Mouse (Mus musculus) MEL (cell line): ENCODE measurements around the gene Arfgap2. TPM values are rescaled to one million over a fixed set of nuclear protein-coding genes. Genes with fewer than 3 reads are reported as not detected.

ENCODE experiments used
- DNase-seq: peaks from one replicate; pipeline ENCODE4 v3.0.0; 2011; ENCODE audit warnings: low read depth, low spot score
- H3K27ac ChIP-seq: 2 replicates; pipeline ENCODE4 v1.5.1; 2012; ENCODE audit warnings: low read depth, mild to moderate bottlenecking, control low read depth, low read length, moderate library complexity; ENCODE audit not compliant: control insufficient read depth
- H3K27me3 ChIP-seq, 2 experiments: fragments of 150-350 bp in 1 of 2; sonication (generic) in 1 of 2; 2 replicates each; pipeline ENCODE4 v1.6.1; 2012; ENCODE audit warnings: low read length in 2 of 2, mild to moderate bottlenecking in 2 of 2, improper control_type of control experiment in 1 of 2, moderate library complexity in 1 of 2; ENCODE audit not compliant: insufficient read depth in 2 of 2, control insufficient read depth in 1 of 2
- H3K36me3 ChIP-seq, 2 experiments: 2 replicates each; pipeline ENCODE4 v1.6.1; 2012 to 2014; ENCODE audit warnings: low read length in 2 of 2, improper control_type of control experiment in 1 of 2, inconsistent platforms in 1 of 2, mild to moderate bottlenecking in 1 of 2; ENCODE audit not compliant: insufficient read depth in 2 of 2, control insufficient read depth in 1 of 2
- H3K4me1 ChIP-seq, 2 experiments: fragments of 150-350 bp in 1 of 2; sonication (generic) in 1 of 2; 2 replicates each; pipeline ENCODE4 v1.6.1; 2012; ENCODE audit warnings: low read length in 2 of 2, improper control_type of control experiment in 1 of 2, mild to moderate bottlenecking in 1 of 2; ENCODE audit not compliant: insufficient read depth in 2 of 2, control insufficient read depth in 1 of 2
- H3K4me3 ChIP-seq, 2 experiments: fragments of 150-350 bp in 1 of 2; sonication (generic) in 1 of 2; 2 replicates each; pipeline ENCODE4 v1.5.1; 2012; ENCODE audit warnings: low read depth in 2 of 2, low read length in 2 of 2, mild to moderate bottlenecking in 2 of 2, moderate library complexity in 2 of 2, control low read depth in 1 of 2, improper control_type of control experiment in 1 of 2; ENCODE audit not compliant: control insufficient read depth in 1 of 2, insufficient read depth in 1 of 2
- H3K79me2 ChIP-seq: 2 replicates; pipeline ENCODE4 v1.6.1; 2012; ENCODE audit warnings: mild to moderate bottlenecking, low read length, moderate library complexity; ENCODE audit not compliant: control insufficient read depth, poor library complexity, insufficient read depth
- H3K9ac ChIP-seq: 2 replicates; pipeline ENCODE4 v1.6.1; 2012; ENCODE audit warnings: low read depth, mild to moderate bottlenecking, control low read depth, low read length, moderate library complexity; ENCODE audit not compliant: control insufficient read depth, poor library complexity, severe bottlenecking
- H3K9me3 ChIP-seq: fragments of 150-350 bp; sonication (generic); replicated peaks from 2 replicates; pipeline ENCODE4 v1.6.1; 2012; ENCODE audit warnings: mild to moderate bottlenecking, low read length, improper control_type of control experiment, moderate library complexity; ENCODE audit not compliant: insufficient read depth
- BHLHE40 ChIP-seq: IDR thresholded peaks from 2 replicates; pipeline ENCODE4 v1.6.1; 2012; ENCODE audit warnings: low read depth, mild to moderate bottlenecking, inconsistent platforms, low read length, improper control_type of control experiment, borderline replicate concordance
- CTCF ChIP-seq, 3 experiments: IDR thresholded peaks in 2 of 3; conservative IDR thresholded peaks in 1 of 3; 2 replicates each; pipeline ENCODE4 v1.5.1; 2011 to 2012; ENCODE audit warnings: low read length in 3 of 3, low read depth in 2 of 3, mild to moderate bottlenecking in 2 of 3, improper control_type of control experiment in 1 of 3, inconsistent platforms in 1 of 3, mixed read lengths in 1 of 3, moderate library complexity in 1 of 3; ENCODE audit not compliant: control insufficient read depth in 1 of 3, insufficient read depth in 1 of 3, poor library complexity in 1 of 3, severe bottlenecking in 1 of 3
- E2F4 ChIP-seq: IDR thresholded peaks from 2 replicates; pipeline ENCODE4 v1.6.1; 2011; ENCODE audit warnings: low read depth, low read length, improper control_type of control experiment, borderline replicate concordance
- EP300 ChIP-seq, 2 experiments: IDR thresholded peaks; 2 replicates each; pipeline ENCODE4 v1.6.1; 2011; ENCODE audit warnings: improper control_type of control experiment in 2 of 2, low read length in 2 of 2, low read depth in 1 of 2, mild to moderate bottlenecking in 1 of 2
- GATA1 ChIP-seq: IDR thresholded peaks from 2 replicates; pipeline ENCODE4 v1.6.1; 2011; ENCODE audit warnings: low read depth, low read length, improper control_type of control experiment
- HCFC1 ChIP-seq: IDR thresholded peaks from 2 replicates; pipeline ENCODE4 v1.6.1; 2012; ENCODE audit warnings: low read depth, mild to moderate bottlenecking, inconsistent platforms, low read length, improper control_type of control experiment, moderate library complexity
- JUND ChIP-seq: IDR thresholded peaks from 2 replicates; pipeline ENCODE4 v1.6.1; 2011; ENCODE audit warnings: low read depth, mild to moderate bottlenecking, improper control_type of control experiment, low read length
- MEF2A ChIP-seq: IDR thresholded peaks from 2 replicates; pipeline ENCODE4 v1.6.1; 2014; ENCODE audit warnings: low read depth, mild to moderate bottlenecking, inconsistent platforms, low read length, improper control_type of control experiment; ENCODE audit not compliant: poor library complexity, insufficient replicate concordance, severe bottlenecking; ENCODE audit errors: extremely low read depth
- MXI1 ChIP-seq: IDR thresholded peaks from 2 replicates; pipeline ENCODE4 v1.6.1; 2011; ENCODE audit warnings: mild to moderate bottlenecking, low read depth, low read length, improper control_type of control experiment
- MYB ChIP-seq: IDR thresholded peaks from 2 replicates; pipeline ENCODE4 v1.6.1; 2011; ENCODE audit warnings: mild to moderate bottlenecking, low read depth, low read length, improper control_type of control experiment
- MYC ChIP-seq: IDR thresholded peaks from 2 replicates; pipeline ENCODE4 v1.6.1; 2011; ENCODE audit warnings: low read depth, mild to moderate bottlenecking, low read length, improper control_type of control experiment, moderate library complexity
- NELFE ChIP-seq: IDR thresholded peaks from 2 replicates; pipeline ENCODE4 v1.6.1; 2011; ENCODE audit warnings: low read depth, low read length, improper control_type of control experiment
- POLR2A ChIP-seq, 2 experiments: IDR thresholded peaks; 2 replicates each; pipeline ENCODE4 v1.6.1; 2011 to 2012; ENCODE audit warnings: low read length in 2 of 2, mild to moderate bottlenecking in 2 of 2, control low read depth in 1 of 2, improper control_type of control experiment in 1 of 2, low read depth in 1 of 2, moderate library complexity in 1 of 2; ENCODE audit not compliant: control insufficient read depth in 1 of 2, insufficient read depth in 1 of 2, poor library complexity in 1 of 2
- RAD21 ChIP-seq: IDR thresholded peaks from 2 replicates; pipeline ENCODE4 v1.6.1; 2011; ENCODE audit warnings: mild to moderate bottlenecking, low read depth, low read length, improper control_type of control experiment
- RCOR1 ChIP-seq: IDR thresholded peaks from 2 replicates; pipeline ENCODE4 v1.6.1; 2012; ENCODE audit warnings: low read depth, mild to moderate bottlenecking, inconsistent platforms, low read length, improper control_type of control experiment
- SMC3 ChIP-seq: IDR thresholded peaks from 2 replicates; pipeline ENCODE4 v1.6.1; 2011; ENCODE audit warnings: low read depth, low read length, improper control_type of control experiment
- TAL1 ChIP-seq: IDR thresholded peaks from 2 replicates; pipeline ENCODE4 v1.6.1; 2012; ENCODE audit warnings: mild to moderate bottlenecking, inconsistent platforms, low read length, moderate library complexity, mixed read lengths
- TCF12 ChIP-seq: IDR thresholded peaks from 2 replicates; pipeline ENCODE4 v1.6.1; 2014; ENCODE audit warnings: low read depth, mild to moderate bottlenecking, inconsistent platforms, low read length, improper control_type of control experiment, moderate library complexity
- UBTF ChIP-seq: IDR thresholded peaks from 2 replicates; pipeline ENCODE4 v1.6.1; 2012; ENCODE audit warnings: low read depth, mild to moderate bottlenecking, inconsistent platforms, low read length, improper control_type of control experiment, moderate library complexity, borderline replicate concordance; ENCODE audit not compliant: insufficient read depth
- USF1 ChIP-seq: IDR thresholded peaks from 2 replicates; pipeline ENCODE4 v1.6.1; 2014; ENCODE audit warnings: low read depth, mild to moderate bottlenecking, inconsistent platforms, low read length, improper control_type of control experiment, moderate library complexity
- USF2 ChIP-seq, 2 experiments: IDR thresholded peaks; 2 replicates each; pipeline ENCODE4 v1.6.1; 2011 to 2012; ENCODE audit warnings: improper control_type of control experiment in 2 of 2, low read length in 2 of 2, borderline replicate concordance in 1 of 2, inconsistent platforms in 1 of 2, low read depth in 1 of 2, mild to moderate bottlenecking in 1 of 2; ENCODE audit not compliant: insufficient read depth in 1 of 2
- ZC3H11A ChIP-seq: IDR thresholded peaks from 2 replicates; pipeline ENCODE4 v1.6.1; 2012; ENCODE audit warnings: low read depth, mild to moderate bottlenecking, inconsistent platforms, low read length, improper control_type of control experiment
- ZMIZ1 ChIP-seq: IDR thresholded peaks from 2 replicates; pipeline ENCODE4 v1.6.1; 2012; ENCODE audit warnings: low read depth, mild to moderate bottlenecking, inconsistent platforms, low read length, improper control_type of control experiment, moderate library complexity
- polyA plus RNA-seq, 2 experiments: library from polyadenylated mRNA; stranded (reverse) in 1 of 2; unstranded in 1 of 2; fragments of >175 nt in 1 of 2; fragments of >200 nt in 1 of 2; gene quantifications; 2 replicates each; pipeline versions ENCODE4 v1.2.1 to v1.2.4; 2012; ENCODE audit warnings: low replicate concordance in 2 of 2, low read depth in 1 of 2; ENCODE audit not compliant: insufficient read length in 2 of 2, insufficient read depth in 1 of 2, missing spikeins in 1 of 2
- total RNA-seq: library from RNA; depleted of rRNA; stranded (reverse); fragments of 300-350 nt; gene quantifications from 2 replicates; pipeline ENCODE4 v1.2.3, GENCODE M21; 2012

The Arfgap2 gene
- total and polyA plus RNA-seq, 3 experiments = 73.1 to 80.2 TPM; not detected in 1

DNA sequence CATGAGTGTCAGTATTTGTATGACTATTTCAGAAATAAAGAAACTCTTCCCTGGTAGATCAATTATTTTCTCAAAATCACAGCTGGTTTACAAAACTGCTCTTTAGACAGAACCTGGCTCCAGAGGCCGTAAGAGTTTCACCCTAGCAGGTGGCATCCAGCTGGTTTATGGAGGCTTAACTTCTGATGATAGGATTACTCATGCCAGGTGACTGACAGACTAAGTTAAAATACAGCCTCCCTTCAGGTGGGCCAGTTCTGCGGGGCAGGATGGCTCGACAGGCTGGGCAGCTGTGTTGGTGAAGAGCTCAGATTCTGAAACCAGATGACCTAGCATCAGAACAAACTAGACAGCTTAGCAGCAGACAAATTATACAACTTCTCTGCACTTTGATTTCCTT is 44.8 kb downstream of the Arfgap2 start:
- DNase-seq = no peak
- Histone ChIP-seq H3K36me3 (peaks cover 0 to 13% of the 10 kb centered on the region in 2 experiments; a peak in 2 of 4 replicates), H3K9ac (no peak overlapping the region), H3K9me3 (no peaks in the 10 kb centered on the region), H3K4me1 (peaks cover 3 to 14% of the 10 kb centered on the region in 2 experiments), H3K4me3 (no peak overlapping the region), H3K27me3 (no peaks in the 10 kb centered on the region), H3K27ac (no peak overlapping the region), H3K79me2 (no peaks in the 10 kb centered on the region)
- TF ChIP-seq E2F4 = no peak
- TF ChIP-seq GATA1 = no peak
- TF ChIP-seq JUND = no peak
- no peak for TF ChIP-seq USF2 (IDR thresholded peaks at IDR 0.05; ENCODE audit: borderline replicate concordance in 1 of 2, insufficient read depth in 1 of 2, low read depth in 1 of 2, low read length in 2 of 2)
- no peak for TF ChIP-seq POLR2A (IDR thresholded peaks at IDR 0.05; ENCODE audit: control insufficient read depth in 1 of 2, insufficient read depth in 1 of 2, low read depth in 1 of 2, low read length in 2 of 2, poor library complexity in 1 of 2)
- TF ChIP-seq MXI1 = no peak
- TF ChIP-seq USF1 = no peak

- H3K9me3 ChIP-seq = no peaks in the 10 kb centered on the region
- H3K4me1 ChIP-seq = peaks cover 3 to 12% of the 10 kb centered on the region in 2 experiments; a peak in 3 of 4 replicates
- DNase-seq = no peak
- no peak overlapping the region for H3K9ac ChIP-seq
- peaks cover 0 to 3% of the 10 kb centered on the region in 2 experiments; a peak in 2 of 4 replicates for H3K36me3 ChIP-seq
- H3K4me3 ChIP-seq = no peak overlapping the region
- H3K27me3 ChIP-seq = no peaks in the 10 kb centered on the region
- H3K79me2 ChIP-seq = no peaks in the 10 kb centered on the region
- TF ChIP-seq ZMIZ1 = no peak
- TF ChIP-seq MXI1 = no peak
- no peak for TF ChIP-seq NELFE
- TF ChIP-seq MYC = no peak
- TF ChIP-seq RCOR1 = no peak
- TF ChIP-seq MEF2A = no peak
- no peak for TF ChIP-seq UBTF
- no peak for TF ChIP-seq EP300 (IDR thresholded peaks at IDR 0.05; ENCODE audit: low read depth in 1 of 2, low read length in 2 of 2)
- TF ChIP-seq JUND = no peak
- TF ChIP-seq BHLHE40 = no peak
- no peak for TF ChIP-seq USF2 (IDR thresholded peaks at IDR 0.05; ENCODE audit: borderline replicate concordance in 1 of 2, insufficient read depth in 1 of 2, low read depth in 1 of 2, low read length in 2 of 2)
- TF ChIP-seq RAD21 = no peak
- TF ChIP-seq ZC3H11A = no peak
- no peak for TF ChIP-seq CTCF (IDR thresholded peaks at IDR 0.05 in 2 of 3, conservative IDR thresholded peaks at IDR 0.05 in 1 of 3; ENCODE audit: control insufficient read depth in 1 of 3, insufficient read depth in 1 of 3, low read depth in 2 of 3, low read length in 3 of 3, poor library complexity in 1 of 3, severe bottlenecking in 1 of 3)
- TF ChIP-seq HCFC1 = no peak
- no peak for TF ChIP-seq TAL1
- no peak for TF ChIP-seq MYB
- TF ChIP-seq TCF12 = no peak
- TF ChIP-seq SMC3 = no peak
- H3K27ac ChIP-seq = no peak overlapping the region
Observed at GRCm38 (mm10) chr2:91312578-91313311, 48.0 kb downstream of the Arfgap2 start.
